Mouse (Mus musculus) granulocyte monocyte progenitor cell, adult 5-6 weeks (primary cell): ENCODE measurements around the gene Pm20d1. TPM values are rescaled to one million over a fixed set of nuclear protein-coding genes. Genes with fewer than 3 reads are reported as not detected.

Experiments used
- ATAC-seq: replicated peaks from 2 replicates; pipeline ENCODE4 v1.8.0; 2016; ENCODE audit warnings: mild to moderate bottlenecking, moderate TSS enrichment, inconsistent platforms; ENCODE audit not compliant: poor library complexity, severe bottlenecking
- total RNA-seq, 2 experiments: library from RNA; stranded (forward) in 1 of 2; stranded (reverse) in 1 of 2; fragments of 200-712, 200-1000 nt in 1 of 2; fragments of >200 nt in 1 of 2; fragmentation: Nextera tagmentation in 1 of 2; gene quantifications; 2 replicates each; pipeline ENCODE4 v1.2.3; 2014 to 2017

Gene Pm20d1
- total RNA-seq, 2 experiments from 2014 or later = 0.05 to 0.77 TPM

- peak; percentile 28 for ATAC-seq
These were observed 30.1 kb downstream of the Pm20d1 start, which contains the start of gene Slc41a1 for GRCm38 (mm10) chr1:131827207-131827786. Gene Slc41a1 (plus strand): TSS chr1:131827493.

- ATAC-seq = peak; percentile 91
These were observed 30.6 kb downstream of the Pm20d1 start for GRCm38 (mm10) chr1:131827787-131828258.

- no peak for ATAC-seq
These were observed 31.3 kb downstream of the Pm20d1 start for GRCm38 (mm10) chr1:131828297-131829126.

- ATAC-seq = no peak
These were observed 32.1 kb downstream of the Pm20d1 start for GRCm38 (mm10) chr1:131829279-131829678.

GRCm38 (mm10) chr1:131830561-131830960, 33.4 kb downstream of the Pm20d1 start:
- no peak for ATAC-seq

GRCm38 (mm10) chr1:131830971-131831641, 33.9 kb downstream of the Pm20d1 start:
- no peak for ATAC-seq

GRCm38 (mm10) chr1:131837035-131837434, 39.9 kb downstream of the Pm20d1 start:
- no peak for ATAC-seq

- no peak for ATAC-seq
These were observed 41.4 kb downstream of the Pm20d1 start for GRCm38 (mm10) chr1:131838542-131838941.

GRCm38 (mm10) chr1:131839279-131839678, 42.1 kb downstream of the Pm20d1 start:
- ATAC-seq = no peak

- ATAC-seq = no peak
These were observed 45.0 kb downstream of the Pm20d1 start for GRCm38 (mm10) chr1:131842221-131842620.

GRCm38 (mm10) chr1:131843758-131844157, 46.6 kb downstream of the Pm20d1 start:
- no peak for ATAC-seq

GRCm38 (mm10) chr1:131844883-131845282, 47.7 kb downstream of the Pm20d1 start:
- no peak for ATAC-seq

GRCm38 (mm10) chr1:131846255-131846654, 49.1 kb downstream of the Pm20d1 start:
- ATAC-seq = no peak

- no peak for ATAC-seq
These were observed 64.6 kb downstream of the Pm20d1 start for GRCm38 (mm10) chr1:131861811-131862210.

GRCm38 (mm10) chr1:131865596-131865995, 68.4 kb downstream of the Pm20d1 start:
- ATAC-seq = no peak

- ATAC-seq = peak; percentile 57
These were observed 69.3 kb downstream of the Pm20d1 start for GRCm38 (mm10) chr1:131866304-131866999.

GRCm38 (mm10) chr1:131867093-131867945, 70.1 kb downstream of the Pm20d1 start, which contains the start of gene Rab29:
Gene Rab29 (plus strand): TSS chr1:131867224.
- ATAC-seq = peak; percentile 89

- ATAC-seq = peak; percentile 34
These were observed 70.7 kb downstream of the Pm20d1 start for GRCm38 (mm10) chr1:131867946-131868290.

- ATAC-seq = no peak
These were observed 72.4 kb downstream of the Pm20d1 start for GRCm38 (mm10) chr1:131869561-131869960.
